Mouse (Mus musculus) right cerebral cortex, postnatal 10 days (tissue): ENCODE measurements around the gene St6galnac1.
A peak's percentile ranks its signal among the peaks of the same experiment; 100 is the strongest.

ENCODE experiments used
- DNase-seq, 2 experiments: peaks; one replicate each; pipeline ENCODE4 v3.0.0; 2021; ENCODE audit warnings: low spot score in 2 of 2

St6galnac1 gene

GRCm38 (mm10) chr11:116729276-116730008 is 45.9 kb downstream of the St6galnac1 start:
- no peak for DNase-seq

GRCm38 (mm10) chr11:116726156-116726555 is 49.2 kb downstream of the St6galnac1 start:
- DNase-seq = no peak

GRCm38 (mm10) chr11:116725031-116725948 is 50.0 kb downstream of the St6galnac1 start:
- peak in 1 of 2 experiments; percentile 29 for DNase-seq

GRCm38 (mm10) chr11:116723064-116723463 is 52.2 kb downstream of the St6galnac1 start:
- DNase-seq = no peak

GRCm38 (mm10) chr11:116721548-116722271 is 53.6 kb downstream of the St6galnac1 start:
- DNase-seq = no peak

- no peak for DNase-seq
Observed at GRCm38 (mm10) chr11:116720319-116720865, 54.9 kb downstream of the St6galnac1 start.
